Mouse (Mus musculus) heart, embryonic 14.5 days (tissue): ENCODE results near the gene Auts2. TPM values are rescaled to one million over a fixed set of nuclear protein-coding genes. Genes with fewer than 3 reads are reported as not detected.

Experiments
- ATAC-seq: fragments of 200-750 bp; cut with Nextera tagmentation; 2 replicates; pipeline ENCODE4 v1.8.0; 2017; ENCODE audit warnings: low read depth, moderate TSS enrichment; ENCODE audit not compliant: insufficient number of reproducible peaks, insufficient read depth, low FRiP score
- H3K27ac ChIP-seq, 2 experiments: fragments of 200-500 bp in 1 of 2; fragments of 300-500 bp in 1 of 2; sonication (generic) in 1 of 2; replicated peaks in 1 of 2; 2 replicates each; pipeline ENCODE4 v1.5.1; 2012 to 2014; ENCODE audit warnings: low read depth in 2 of 2, low read length in 2 of 2, control low read depth in 1 of 2, mild to moderate bottlenecking in 1 of 2, mixed read lengths in 1 of 2; ENCODE audit not compliant: control insufficient read depth in 1 of 2, insufficient read depth in 1 of 2
- H3K27me3 ChIP-seq: fragments of 300-500 bp; sonication (generic); 2 replicates; pipeline ENCODE4 v1.6.1; 2014; ENCODE audit warnings: mild to moderate bottlenecking, low read length, control low read depth; ENCODE audit not compliant: control insufficient read depth, insufficient read depth
- H3K36me3 ChIP-seq: fragments of 300-500 bp; sonication (generic); 2 replicates; pipeline ENCODE4 v1.6.1; 2014; ENCODE audit warnings: mild to moderate bottlenecking, control low read depth, low read length, mixed read lengths; ENCODE audit not compliant: control insufficient read depth, insufficient read depth
- H3K4me1 ChIP-seq, 2 experiments: fragments of 200-500 bp in 1 of 2; fragments of 300-500 bp in 1 of 2; sonication (generic) in 1 of 2; 2 replicates each; pipeline ENCODE4 v1.6.1; 2012 to 2014; ENCODE audit warnings: low read length in 2 of 2, control low read depth in 1 of 2, mixed read lengths in 1 of 2; ENCODE audit not compliant: control insufficient read depth in 2 of 2, insufficient read depth in 2 of 2
- H3K4me2 ChIP-seq: fragments of 300-500 bp; sonication (generic); 2 replicates; pipeline ENCODE4 v1.6.1; 2014; ENCODE audit warnings: mild to moderate bottlenecking, low read length
- H3K4me3 ChIP-seq, 2 experiments: fragments of 200-500 bp in 1 of 2; fragments of 300-500 bp in 1 of 2; sonication (generic) in 1 of 2; 2 replicates each; pipeline ENCODE4 v1.5.1; 2012 to 2014; ENCODE audit warnings: low read length in 2 of 2, mild to moderate bottlenecking in 2 of 2, control low read depth in 1 of 2, low read depth in 1 of 2, moderate library complexity in 1 of 2; ENCODE audit not compliant: control insufficient read depth in 1 of 2, insufficient read depth in 1 of 2
- H3K9ac ChIP-seq: fragments of 300-500 bp; sonication (generic); 2 replicates; pipeline ENCODE4 v1.6.1; 2014; ENCODE audit warnings: mild to moderate bottlenecking, low read length
- H3K9me3 ChIP-seq: fragments of 300-500 bp; sonication (generic); 2 replicates; pipeline ENCODE4 v1.6.1; 2016; ENCODE audit warnings: low read length, control low read depth; ENCODE audit not compliant: control insufficient read depth
- WGBS: fragments of 180-500 bp; shearing (Covaris S2); extraction: QIAGEN DNeasy Blood & Tissue Kit; methylation state at CpG from one replicate; pipeline ENCODE4 v1.1.7; 2014; 5-methylcytosine and 5-hydroxymethylcytosine counted together
- polyA plus RNA-seq: library from polyadenylated mRNA; unstranded; fragments of >200 nt; fragmentation: Nextera tagmentation; extraction: Ambion mirVana; gene quantifications from 2 replicates; pipeline ENCODE4 v1.2.1, GENCODE M21; 2014

Auts2 gene
- polyA plus RNA-seq, 1 experiment from 2014 or later = 18.0 TPM

DNA sequence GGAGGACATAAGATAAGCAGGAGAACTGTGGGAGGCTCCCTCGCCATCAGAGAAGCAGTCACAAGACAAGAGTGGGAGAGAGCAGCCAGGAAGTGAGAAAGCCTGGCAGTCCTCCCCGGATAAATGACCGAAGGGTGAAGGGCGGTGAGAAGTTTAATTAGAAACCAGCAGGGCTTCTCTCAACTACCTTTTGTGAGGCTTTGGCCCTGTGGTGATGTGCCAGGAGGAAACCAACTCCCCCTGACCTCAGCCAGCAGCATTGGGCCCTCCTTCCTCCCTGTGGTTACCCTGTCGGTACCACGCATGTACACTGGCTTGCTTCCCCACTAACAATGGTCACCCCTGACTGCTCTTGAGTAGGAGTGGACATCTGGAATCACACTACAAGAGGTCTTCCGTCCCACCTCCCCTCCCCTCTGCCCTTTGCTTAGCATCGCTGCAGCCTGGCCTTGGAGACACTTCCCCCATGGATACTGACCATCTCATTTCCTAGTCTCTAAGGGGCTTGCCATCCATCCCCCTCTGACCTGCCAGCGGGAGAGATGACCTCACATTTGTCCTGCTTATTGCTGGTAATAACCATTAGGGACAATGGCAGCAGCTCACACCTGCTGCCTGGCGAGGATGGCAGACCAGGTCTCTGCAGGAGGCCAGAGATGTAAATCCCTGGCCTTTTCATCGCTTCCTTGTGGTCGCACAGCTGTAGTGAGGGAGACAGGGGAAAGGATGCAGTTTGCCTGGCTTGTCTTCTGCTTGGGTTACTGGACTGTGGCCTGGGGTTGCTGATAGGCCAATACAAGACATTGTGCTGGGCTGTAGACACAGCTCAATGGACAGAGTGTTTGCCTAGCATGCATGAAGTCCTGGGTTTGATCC, 958.6 kb downstream of the Auts2 start:
- Histone ChIP-seq H3K27me3 (0 out of 2 replicates have a peak, but pooled peaks cover 11% of the 10 kb centered on the region), H3K27ac (no peak overlapping the region), H3K36me3 (no peaks in the 10 kb centered on the region), H3K4me2 (no peak overlapping the region), H3K4me3 (no peak overlapping the region), H3K4me1 (peaks cover 11 to 14% of the 10 kb centered on the region in 2 experiments; a peak in 3 of 4 replicates), H3K9ac (no peak overlapping the region), H3K9me3 (no peaks in the 10 kb centered on the region)
- WGBS = 52% methylated on average over 12 of the region's 12 CpGs
- no peak for ATAC-seq

GRCm38 (mm10) chr5:131581110-131582050, 961.8 kb downstream of the Auts2 start:
- Histone ChIP-seq H3K27ac (no peak overlapping the region), H3K4me3 (no peak overlapping the region), H3K4me1 (peaks cover 11 to 14% of the 10 kb centered on the region in 2 experiments; a peak in 3 of 4 replicates), H3K4me2 (no peak overlapping the region), H3K9me3 (no peaks in the 10 kb centered on the region), H3K9ac (no peak overlapping the region), H3K36me3 (no peaks in the 10 kb centered on the region), H3K27me3 (0 out of 2 replicates have a peak, but pooled peaks cover 7% of the 10 kb centered on the region)
- 89% methylated on average over 23 of the region's 23 CpGs for WGBS
- ATAC-seq = no peak

GRCm38 (mm10) chr5:131578737-131579136, 964.4 kb downstream of the Auts2 start:
- no peak overlapping the region for H3K27ac ChIP-seq
- no peak overlapping the region for H3K4me2 ChIP-seq
- no peak overlapping the region for H3K4me3 ChIP-seq
- 0 out of 2 replicates have a peak, but pooled peaks cover 7% of the 10 kb centered on the region for H3K27me3 ChIP-seq
- H3K9ac ChIP-seq = no peak overlapping the region
- H3K4me1 ChIP-seq = no peaks in the 10 kb centered on the region
- H3K9me3 ChIP-seq = no peaks in the 10 kb centered on the region
- ATAC-seq = no peak
- WGBS = 87% methylated on average over 9 of the region's 9 CpGs
- H3K36me3 ChIP-seq = no peaks in the 10 kb centered on the region

- H3K9me3 ChIP-seq = no peaks in the 10 kb centered on the region
- no peaks in the 10 kb centered on the region for H3K27me3 ChIP-seq
- H3K9ac ChIP-seq = no peak overlapping the region
- no peaks in the 10 kb centered on the region for H3K36me3 ChIP-seq
- no peak overlapping the region for H3K4me3 ChIP-seq
- ATAC-seq = no peak
- no peak overlapping the region for H3K4me2 ChIP-seq
- H3K4me1 ChIP-seq = no peaks in the 10 kb centered on the region
- 67% methylated on average over 11 of the region's 11 CpGs for WGBS
- no peak overlapping the region for H3K27ac ChIP-seq
These were observed 967.3 kb downstream of the Auts2 start for GRCm38 (mm10) chr5:131575733-131576265.

GRCm38 (mm10) chr5:131575086-131575514, 968.0 kb downstream of the Auts2 start:
- ATAC-seq = no peak
- no peaks in the 10 kb centered on the region for H3K36me3 ChIP-seq
- no peak overlapping the region for H3K4me3 ChIP-seq
- H3K4me2 ChIP-seq = no peak overlapping the region
- H3K27me3 ChIP-seq = no peaks in the 10 kb centered on the region
- 70% methylated on average over 5 of the region's 5 CpGs for WGBS
- H3K27ac ChIP-seq = no peak overlapping the region
- no peak overlapping the region for H3K9ac ChIP-seq
- H3K9me3 ChIP-seq = no peaks in the 10 kb centered on the region
- no peaks in the 10 kb centered on the region for H3K4me1 ChIP-seq

DNA sequence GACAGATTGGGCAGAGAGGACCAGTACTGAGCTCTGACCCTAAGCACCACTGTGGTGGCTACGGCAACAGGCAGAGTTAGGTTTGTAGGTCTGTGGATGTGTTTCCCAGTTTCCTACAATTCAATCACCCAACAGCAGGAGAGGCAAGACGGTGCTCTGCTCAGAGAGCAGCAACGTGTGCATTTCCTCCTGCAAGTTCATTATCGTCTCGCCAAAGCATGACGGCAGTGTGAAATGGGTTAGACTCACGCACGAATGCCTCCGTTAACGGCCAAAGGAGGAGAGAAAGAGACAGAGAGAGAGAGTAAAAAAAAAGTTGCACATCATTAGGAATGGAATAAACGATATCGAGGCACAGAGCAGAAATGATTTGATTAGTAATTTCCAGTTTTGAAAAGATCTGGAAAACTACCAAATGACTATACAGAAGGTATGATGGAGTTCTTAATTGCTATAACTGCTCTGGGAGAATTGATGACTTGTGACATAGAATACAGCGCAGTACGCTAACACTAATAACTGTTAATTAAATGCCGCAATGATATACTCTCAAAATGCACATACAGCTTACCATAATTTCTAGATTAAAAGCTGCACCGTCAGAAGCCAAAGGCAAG, 968.6 kb downstream of the Auts2 start:
- WGBS = 91% methylated on average over 16 of the region's 16 CpGs
- Histone ChIP-seq H3K4me1 (no peaks in the 10 kb centered on the region), H3K4me2 (no peak overlapping the region), H3K27me3 (no peaks in the 10 kb centered on the region), H3K27ac (no peak overlapping the region), H3K9ac (no peak overlapping the region), H3K36me3 (no peaks in the 10 kb centered on the region), H3K9me3 (no peaks in the 10 kb centered on the region), H3K4me3 (no peak overlapping the region)
- no peak for ATAC-seq
